Mouse (Mus musculus) cerebellum, adult (tissue): ENCODE results near the gene Col4a2.

Experiments
- ATAC-seq: cut with Nextera tagmentation; 2 replicates; pipeline ENCODE4 v1.9.2; 2017; ENCODE audit warnings: mild to moderate bottlenecking, moderate library complexity, mixed read lengths; ENCODE audit not compliant: insufficient number of reproducible peaks, low FRiP score, low TSS enrichment

The Col4a2 gene

GRCm38 (mm10) chr8:11377391-11378210 lies 65.0 kb downstream of the Col4a2 start:
- no peak for ATAC-seq

- no peak for ATAC-seq
Observed at GRCm38 (mm10) chr8:11379590-11379989, 67.0 kb downstream of the Col4a2 start.

- ATAC-seq: no peak
Observed at GRCm38 (mm10) chr8:11381544-11381943, 68.9 kb downstream of the Col4a2 start.

GRCm38 (mm10) chr8:11382059-11382810 lies 69.6 kb downstream of the Col4a2 start:
- peak; percentile 69 for ATAC-seq

GRCm38 (mm10) chr8:11382933-11383332 lies 70.3 kb downstream of the Col4a2 start:
- no peak for ATAC-seq

GRCm38 (mm10) chr8:11383379-11383778 lies 70.8 kb downstream of the Col4a2 start:
- no peak for ATAC-seq

GRCm38 (mm10) chr8:11384841-11385240 lies 72.2 kb downstream of the Col4a2 start:
- ATAC-seq: no peak

- no peak for ATAC-seq
Observed at GRCm38 (mm10) chr8:11385272-11385905, 72.8 kb downstream of the Col4a2 start.

- ATAC-seq: no peak
Observed at GRCm38 (mm10) chr8:11387282-11387681, 74.7 kb downstream of the Col4a2 start.

- ATAC-seq: no peak
Observed at GRCm38 (mm10) chr8:11389275-11390050, 76.9 kb downstream of the Col4a2 start.

GRCm38 (mm10) chr8:11392739-11393138 lies 80.1 kb downstream of the Col4a2 start:
- ATAC-seq: no peak

GRCm38 (mm10) chr8:11393161-11393560 lies 80.6 kb downstream of the Col4a2 start:
- no peak for ATAC-seq

GRCm38 (mm10) chr8:11393607-11394006 lies 81.0 kb downstream of the Col4a2 start:
- no peak for ATAC-seq

GRCm38 (mm10) chr8:11394773-11395172 lies 82.2 kb downstream of the Col4a2 start:
- no peak for ATAC-seq

- ATAC-seq: no peak
Observed at GRCm38 (mm10) chr8:11395601-11396000, 83.0 kb downstream of the Col4a2 start.

GRCm38 (mm10) chr8:11396111-11396510 lies 83.5 kb downstream of the Col4a2 start:
- ATAC-seq: no peak

GRCm38 (mm10) chr8:11397126-11397525 lies 84.5 kb downstream of the Col4a2 start:
- ATAC-seq: no peak

GRCm38 (mm10) chr8:11399706-11400105 lies 87.1 kb downstream of the Col4a2 start:
- no peak for ATAC-seq

- ATAC-seq: no peak
Observed at GRCm38 (mm10) chr8:11400244-11400643, 87.6 kb downstream of the Col4a2 start.

GRCm38 (mm10) chr8:11401183-11401582 lies 88.6 kb downstream of the Col4a2 start:
- ATAC-seq: no peak
